Mouse (Mus musculus): ENCODE measurements around the gene Rabl6. TPM values are rescaled to one million over a fixed set of nuclear protein-coding genes. Genes with fewer than 3 reads are reported as not detected.

The Rabl6 gene
- polyA plus RNA-seq, 1 experiment from 2014 or later = 62.3 TPM

DNA sequence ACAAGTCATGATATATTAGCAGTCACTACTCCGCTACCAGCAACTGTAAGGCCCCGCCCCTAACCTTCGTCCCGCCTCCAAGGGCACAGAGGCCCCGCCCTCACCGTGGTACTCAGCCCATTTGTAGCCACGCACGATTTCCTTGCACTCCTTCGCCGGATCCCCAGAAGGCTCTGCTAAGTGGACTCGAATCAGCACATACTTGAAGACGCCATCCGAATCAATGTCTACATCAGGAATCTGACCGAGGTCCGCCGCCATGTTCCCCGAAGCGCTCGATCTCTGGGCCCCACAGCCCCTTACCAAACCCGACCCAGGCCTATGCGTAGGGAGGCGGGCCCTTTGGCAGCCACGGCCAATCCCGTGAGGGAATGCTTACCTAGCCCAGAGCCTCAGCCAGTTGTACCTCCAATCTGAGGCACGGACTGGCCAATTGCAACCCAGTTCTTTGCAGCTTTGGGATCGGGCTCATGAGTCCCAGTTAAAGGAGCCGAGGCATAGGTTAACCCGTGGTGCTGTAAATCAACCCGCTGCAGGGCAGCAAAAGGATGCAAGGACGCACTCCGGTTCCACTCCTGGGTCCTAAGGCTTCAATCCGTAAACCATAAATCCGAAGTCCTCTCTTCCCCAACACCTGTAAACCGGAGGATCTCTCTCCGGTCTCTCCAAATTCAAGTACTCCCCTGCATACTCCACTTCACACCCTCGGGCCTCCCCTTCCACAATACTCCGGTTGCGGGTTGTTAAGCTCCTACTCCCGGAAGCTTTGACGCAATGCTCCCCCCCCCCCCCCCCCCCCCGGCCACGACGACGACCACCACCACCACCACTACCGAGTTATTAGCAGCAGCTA, 33.5 kb downstream of the Rabl6 start, which contains the start of the genes Mamdc4 and Phpt1:
Mamdc4 (minus strand) TSS at position 267 of the 853 bp plus-strand sequence.
Phpt1 (minus strand) TSS at position 646 of the 853 bp plus-strand sequence.
- Histone ChIP-seq H3K9ac (ENCODE audit: low read length) (peak within 1 kb of the TSS; percentile 63), H3K4me2 (ENCODE audit: low read depth) (peak within 1 kb of the TSS; percentile 87), H3K36me3 (ENCODE audit: control insufficient read depth, insufficient read depth, low read length) (no peaks in the 10 kb centered on the region; the same call in 1 of the 2 replicates), H3K4me3 (ENCODE audit: low read depth, low read length) (peak within 1 kb of the TSS; percentile 60), H3K4me1 (ENCODE audit: control insufficient read depth, insufficient read depth, low read length) (peaks cover 26% of the 10 kb centered on the region), H3K27ac (ENCODE audit: low read depth, low read length) (peak within 1 kb of the TSS; percentile 73), H3K27me3 (ENCODE audit: control insufficient read depth, insufficient read depth, low read length) (peaks cover 43% of the 10 kb centered on the region), H3K9me3 (ENCODE audit: control insufficient read depth, low read length) (no peaks in the 10 kb centered on the region)
- ATAC-seq (ENCODE audit: insufficient read depth, low FRiP score, low TSS enrichment) (peak; percentile 97), DNase-seq (ENCODE audit: low spot score) (peak; percentile 97)
- WGBS = under 1% methylated on average over 43 of the region's 45 CpGs

DNA sequence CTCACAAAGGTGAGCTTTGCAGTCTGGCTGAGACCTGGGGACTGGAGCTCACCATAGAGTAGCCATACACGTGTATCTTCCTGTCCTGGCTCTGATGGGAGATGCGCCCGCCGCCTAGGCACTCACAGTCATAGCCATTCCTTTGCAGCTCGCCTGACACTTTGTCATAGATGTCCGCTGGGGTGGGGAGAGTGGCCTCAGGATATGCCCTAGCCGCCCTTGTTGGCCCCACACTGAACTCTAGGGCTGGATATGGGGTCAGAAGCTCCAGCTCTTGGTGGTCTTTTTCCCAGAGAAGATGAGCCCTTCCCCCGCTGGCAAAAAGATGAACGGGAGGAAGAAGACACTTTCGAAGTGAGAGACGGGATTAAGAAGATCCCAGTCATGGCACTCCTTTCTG, 34.2 kb downstream of the Rabl6 start:
- H3K9me3 ChIP-seq (ENCODE audit: control insufficient read depth, low read length) = no peaks in the 10 kb centered on the region
- H3K4me1 ChIP-seq (ENCODE audit: control insufficient read depth, insufficient read depth, low read length) = peaks cover 21% of the 10 kb centered on the region
- peaks cover 36% of the 10 kb centered on the region for H3K27me3 ChIP-seq (ENCODE audit: control insufficient read depth, insufficient read depth, low read length)
- peak overlapping the region; percentile 73 for H3K27ac ChIP-seq (ENCODE audit: low read depth, low read length)
- ATAC-seq (ENCODE audit: insufficient read depth, low FRiP score, low TSS enrichment) (no peak), DNase-seq (ENCODE audit: low spot score) (no peak)
- H3K4me3 ChIP-seq (ENCODE audit: low read depth, low read length) = peak overlapping the region; percentile 60
- 20% methylated on average over 11 of the region's 11 CpGs for WGBS
- peak overlapping the region; percentile 63 for H3K9ac ChIP-seq (ENCODE audit: low read length)
- peak overlapping the region; percentile 87 for H3K4me2 ChIP-seq (ENCODE audit: low read depth)
- H3K36me3 ChIP-seq (ENCODE audit: control insufficient read depth, insufficient read depth, low read length) = no peaks in the 10 kb centered on the region; the same call in 1 of the 2 replicates

DNA sequence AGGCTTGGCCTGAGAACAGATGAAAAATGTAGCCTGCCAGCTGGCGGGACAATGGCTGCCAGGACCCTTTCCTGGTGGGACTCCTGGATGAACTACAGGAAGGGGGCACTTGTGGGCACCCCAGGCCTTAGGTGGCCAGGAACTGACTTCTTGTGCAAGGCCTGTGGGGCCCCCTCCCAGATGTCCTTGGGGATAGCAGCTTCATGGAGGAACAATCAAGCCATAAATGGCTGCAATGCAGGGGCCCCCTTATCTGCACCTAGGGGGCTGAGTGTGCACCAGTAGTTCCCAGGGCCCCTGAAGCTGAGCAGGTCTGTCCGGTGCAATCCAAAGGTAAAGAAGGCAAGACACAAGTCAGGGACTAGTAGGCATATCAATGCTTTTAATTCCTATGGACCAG, 35.3 kb downstream of the Rabl6 start:
- Histone ChIP-seq H3K4me3 (ENCODE audit: low read depth, low read length) (no peak overlapping the region), H3K9me3 (ENCODE audit: control insufficient read depth, low read length) (no peaks in the 10 kb centered on the region), H3K27me3 (ENCODE audit: control insufficient read depth, insufficient read depth, low read length) (peaks cover 25% of the 10 kb centered on the region), H3K36me3 (ENCODE audit: control insufficient read depth, insufficient read depth, low read length) (no peaks in the 10 kb centered on the region; the same call in 1 of the 2 replicates), H3K9ac (ENCODE audit: low read length) (no peak overlapping the region), H3K27ac (ENCODE audit: low read depth, low read length) (no peak overlapping the region), H3K4me1 (ENCODE audit: control insufficient read depth, insufficient read depth, low read length) (peaks cover 16% of the 10 kb centered on the region), H3K4me2 (ENCODE audit: low read depth) (no peak overlapping the region)
- DNase-seq (ENCODE audit: low spot score) = no peak
- 85% methylated on average over 2 of the region's 2 CpGs for WGBS
- no peak for ATAC-seq (ENCODE audit: insufficient read depth, low FRiP score, low TSS enrichment)

DNA sequence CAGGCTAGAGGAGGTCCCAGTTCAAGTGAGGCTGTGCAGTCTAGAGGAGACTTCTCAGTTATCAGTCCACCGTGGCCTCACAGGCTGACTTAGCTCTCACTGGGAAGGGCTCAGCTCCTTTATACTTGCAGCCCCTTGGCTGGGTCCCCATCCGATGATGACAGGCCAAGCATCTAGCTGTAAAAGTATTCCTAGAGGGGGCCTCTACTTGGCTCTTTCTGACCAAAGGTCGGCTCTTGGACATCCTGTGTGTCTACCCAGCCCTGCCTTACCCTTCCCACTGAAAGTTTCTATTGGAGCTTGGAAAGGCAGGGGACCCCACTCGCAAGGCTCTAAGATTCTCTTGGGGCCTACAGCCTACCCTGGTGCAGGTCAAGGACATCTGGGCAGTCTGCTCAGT, 37.1 kb downstream of the Rabl6 start:
- DNase-seq (ENCODE audit: low spot score) (no peak), ATAC-seq (ENCODE audit: insufficient read depth, low FRiP score, low TSS enrichment) (no peak)
- H3K9ac ChIP-seq (ENCODE audit: low read length) = no peak overlapping the region
- no peaks in the 10 kb centered on the region; the same call in 1 of the 2 replicates for H3K36me3 ChIP-seq (ENCODE audit: control insufficient read depth, insufficient read depth, low read length)
- 92% methylated on average over 4 of the region's 4 CpGs for WGBS
- no peak overlapping the region for H3K4me3 ChIP-seq (ENCODE audit: low read depth, low read length)
- peaks cover 7% of the 10 kb centered on the region for H3K27me3 ChIP-seq (ENCODE audit: control insufficient read depth, insufficient read depth, low read length)
- H3K27ac ChIP-seq (ENCODE audit: low read depth, low read length) = no peak overlapping the region
- H3K9me3 ChIP-seq (ENCODE audit: control insufficient read depth, low read length) = no peaks in the 10 kb centered on the region
- H3K4me2 ChIP-seq (ENCODE audit: low read depth) = no peak overlapping the region
- peaks cover 11% of the 10 kb centered on the region for H3K4me1 ChIP-seq (ENCODE audit: control insufficient read depth, insufficient read depth, low read length)

DNA sequence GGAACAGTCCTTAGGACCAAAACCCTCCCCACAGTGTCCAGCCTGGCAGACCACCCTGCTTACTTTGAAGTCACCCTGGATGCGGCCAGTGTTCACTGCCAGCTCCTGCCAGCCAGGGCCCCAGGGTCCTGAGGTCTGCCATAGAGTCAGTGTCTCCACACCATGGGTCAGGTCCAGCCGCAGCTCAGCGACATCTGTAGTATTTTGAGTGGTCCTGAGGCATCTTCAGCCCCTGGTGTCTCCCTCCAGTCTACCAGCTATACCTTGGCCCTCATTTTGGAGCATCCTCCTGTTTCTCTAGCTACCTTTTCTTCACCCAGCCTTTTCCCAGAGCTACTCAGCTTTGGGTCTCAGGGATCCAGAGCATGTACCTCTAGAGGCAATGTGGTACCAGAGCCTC, 39.0 kb downstream of the Rabl6 start:
- no peak overlapping the region for H3K4me2 ChIP-seq (ENCODE audit: low read depth)
- peaks cover 6% of the 10 kb centered on the region for H3K4me1 ChIP-seq (ENCODE audit: control insufficient read depth, insufficient read depth, low read length)
- H3K27ac ChIP-seq (ENCODE audit: low read depth, low read length) = no peak overlapping the region
- DNase-seq (ENCODE audit: low spot score) = no peak
- H3K9me3 ChIP-seq (ENCODE audit: control insufficient read depth, low read length) = no peaks in the 10 kb centered on the region
- H3K9ac ChIP-seq (ENCODE audit: low read length) = no peak overlapping the region
- peaks cover 2% of the 10 kb centered on the region; the same call in 1 of the 2 replicates for H3K36me3 ChIP-seq (ENCODE audit: control insufficient read depth, insufficient read depth, low read length)
- 91% methylated on average over 3 of the region's 3 CpGs for WGBS
- ATAC-seq (ENCODE audit: insufficient read depth, low FRiP score, low TSS enrichment) = no peak
- no peaks in the 10 kb centered on the region for H3K27me3 ChIP-seq (ENCODE audit: control insufficient read depth, insufficient read depth, low read length)
- H3K4me3 ChIP-seq (ENCODE audit: low read depth, low read length) = no peak overlapping the region

DNA sequence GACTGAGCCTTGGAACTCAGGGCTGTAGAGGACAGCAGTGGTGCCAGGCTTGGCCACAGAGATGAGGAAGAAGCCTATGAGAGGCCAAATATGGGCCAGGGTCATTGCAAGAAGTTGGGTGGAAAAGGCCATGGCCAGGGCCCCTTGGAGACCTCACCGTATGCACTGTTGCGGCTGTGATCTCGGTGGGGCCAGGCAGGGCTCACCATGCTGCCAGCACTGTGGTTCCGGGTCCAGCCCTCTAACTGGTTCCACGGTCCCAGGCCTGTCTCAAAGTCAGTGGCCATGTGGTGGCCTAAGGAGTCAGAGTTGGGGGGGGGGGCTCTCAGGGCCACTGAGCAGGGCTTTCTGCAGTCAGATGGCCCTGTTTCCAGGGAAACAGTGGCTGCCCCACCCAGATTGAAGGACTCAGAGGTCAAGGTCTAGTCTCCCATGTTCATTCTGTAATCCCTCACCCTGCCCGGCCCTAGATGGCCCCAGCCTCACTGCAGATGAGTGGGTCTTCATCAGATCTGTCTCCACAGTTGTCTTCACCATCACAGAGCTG, 39.8 kb downstream of the Rabl6 start:
- DNase-seq (ENCODE audit: low spot score) (no peak), ATAC-seq (ENCODE audit: insufficient read depth, low FRiP score, low TSS enrichment) (no peak)
- WGBS = 91% methylated on average over 6 of the region's 6 CpGs
- H3K4me2 ChIP-seq (ENCODE audit: low read depth) = no peak overlapping the region
- H3K4me3 ChIP-seq (ENCODE audit: low read depth, low read length) = no peak overlapping the region
- peaks cover 7% of the 10 kb centered on the region for H3K36me3 ChIP-seq (ENCODE audit: control insufficient read depth, insufficient read depth, low read length)
- H3K9ac ChIP-seq (ENCODE audit: low read length) = no peak overlapping the region
- H3K4me1 ChIP-seq (ENCODE audit: control insufficient read depth, insufficient read depth, low read length) = no peaks in the 10 kb centered on the region; the same call in 1 of the 2 replicates
- no peaks in the 10 kb centered on the region for H3K27me3 ChIP-seq (ENCODE audit: control insufficient read depth, insufficient read depth, low read length)
- H3K9me3 ChIP-seq (ENCODE audit: control insufficient read depth, low read length) = no peaks in the 10 kb centered on the region
- no peak overlapping the region for H3K27ac ChIP-seq (ENCODE audit: low read depth, low read length)

DNA sequence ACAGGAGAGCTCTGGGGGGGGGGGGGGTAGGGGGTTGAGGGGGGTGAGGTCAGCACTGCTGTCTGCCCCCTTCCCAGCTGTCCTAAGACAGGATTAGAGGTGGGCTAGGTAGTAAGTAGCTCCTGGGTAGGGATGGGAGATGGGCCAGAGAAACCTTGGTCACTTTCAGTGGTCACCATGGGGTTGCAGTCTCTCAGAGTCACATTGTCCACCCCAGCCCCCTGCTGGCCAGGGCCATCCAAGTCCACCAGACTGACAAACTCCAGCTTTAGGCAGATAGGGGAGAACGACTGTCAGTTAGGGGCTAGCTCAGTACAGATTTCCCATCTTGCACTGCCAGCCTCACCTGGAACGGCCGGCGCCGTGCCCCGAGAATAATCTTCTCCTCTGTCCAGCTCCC, 41.8 kb downstream of the Rabl6 start:
- H3K4me2 ChIP-seq (ENCODE audit: low read depth) = no peak overlapping the region
- no peaks in the 10 kb centered on the region for H3K4me1 ChIP-seq (ENCODE audit: control insufficient read depth, insufficient read depth, low read length)
- no peak overlapping the region for H3K27ac ChIP-seq (ENCODE audit: low read depth, low read length)
- peaks cover 19% of the 10 kb centered on the region for H3K36me3 ChIP-seq (ENCODE audit: control insufficient read depth, insufficient read depth, low read length)
- no peaks in the 10 kb centered on the region for H3K9me3 ChIP-seq (ENCODE audit: control insufficient read depth, low read length)
- no peak for DNase-seq (ENCODE audit: low spot score)
- 86% methylated on average over 6 of the region's 6 CpGs for WGBS
- H3K4me3 ChIP-seq (ENCODE audit: low read depth, low read length) = no peak overlapping the region
- H3K9ac ChIP-seq (ENCODE audit: low read length) = no peak overlapping the region
- ATAC-seq (ENCODE audit: insufficient read depth, low FRiP score, low TSS enrichment) = no peak
- no peaks in the 10 kb centered on the region for H3K27me3 ChIP-seq (ENCODE audit: control insufficient read depth, insufficient read depth, low read length)

DNA sequence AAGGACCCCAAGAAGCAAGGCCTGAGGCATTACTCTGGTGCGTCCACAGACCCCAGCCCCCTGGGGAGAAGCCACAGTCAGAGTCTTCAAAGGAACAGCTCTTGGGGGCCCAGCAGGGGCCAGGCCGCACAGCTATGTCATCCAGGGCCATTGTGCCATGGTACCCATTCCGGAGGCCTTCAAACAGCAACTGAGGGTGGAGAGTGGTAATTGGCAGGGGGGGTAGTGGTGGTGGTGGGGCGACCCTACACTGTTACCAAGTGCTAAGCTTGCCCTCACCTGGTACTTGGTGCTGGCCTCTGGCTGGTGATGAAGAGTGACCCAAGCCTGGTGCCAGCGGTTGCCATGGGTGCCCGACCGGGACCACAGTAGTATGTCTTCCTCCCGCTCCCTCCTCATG, 42.6 kb downstream of the Rabl6 start:
- no peaks in the 10 kb centered on the region for H3K4me1 ChIP-seq (ENCODE audit: control insufficient read depth, insufficient read depth, low read length)
- DNase-seq (ENCODE audit: low spot score) = no peak
- no peaks in the 10 kb centered on the region for H3K27me3 ChIP-seq (ENCODE audit: control insufficient read depth, insufficient read depth, low read length)
- no peak overlapping the region for H3K27ac ChIP-seq (ENCODE audit: low read depth, low read length)
- H3K36me3 ChIP-seq (ENCODE audit: control insufficient read depth, insufficient read depth, low read length) = peaks cover 22% of the 10 kb centered on the region
- no peaks in the 10 kb centered on the region for H3K9me3 ChIP-seq (ENCODE audit: control insufficient read depth, low read length)
- H3K9ac ChIP-seq (ENCODE audit: low read length) = no peak overlapping the region
- no peak for ATAC-seq (ENCODE audit: insufficient read depth, low FRiP score, low TSS enrichment)
- WGBS = 89% methylated on average over 8 of the region's 8 CpGs
- no peak overlapping the region for H3K4me2 ChIP-seq (ENCODE audit: low read depth)
- no peak overlapping the region for H3K4me3 ChIP-seq (ENCODE audit: low read depth, low read length)
